Mouse (Mus musculus) lung, embryonic 14.5 days (tissue): ENCODE results near the gene Fads6. TPM values are rescaled to one million over a fixed set of nuclear protein-coding genes. Genes with fewer than 3 reads are reported as not detected.

Experiments
- ATAC-seq: fragments of 200-750 bp; cut with Nextera tagmentation; 2 replicates; pipeline ENCODE4 v1.8.0; 2017; ENCODE audit warnings: mild to moderate bottlenecking, moderate TSS enrichment, moderate library complexity; ENCODE audit not compliant: insufficient read depth
- DNase-seq: peaks from one replicate; pipeline ENCODE4 v3.0.0-alpha.2; 2015
- H3K27ac ChIP-seq: fragments of 300-500 bp; sonication (generic); 2 replicates; pipeline ENCODE4 v1.5.1; 2014; ENCODE audit warnings: low read depth, mild to moderate bottlenecking, moderate library complexity
- H3K27me3 ChIP-seq: fragments of 300-500 bp; sonication (generic); 2 replicates; pipeline ENCODE4 v1.6.1; 2014; ENCODE audit warnings: low read length, control low read depth; ENCODE audit not compliant: insufficient read depth
- H3K36me3 ChIP-seq: fragments of 300-500 bp; sonication (generic); 2 replicates; pipeline ENCODE4 v1.6.1; 2014; ENCODE audit warnings: control low read depth; ENCODE audit not compliant: insufficient read depth
- H3K4me1 ChIP-seq: fragments of 300-500 bp; sonication (generic); 2 replicates; pipeline ENCODE4 v1.6.1; 2014; ENCODE audit warnings: antibody characterized with exemption, control low read depth; ENCODE audit not compliant: insufficient read depth
- H3K4me2 ChIP-seq: fragments of 300-500 bp; sonication (generic); 2 replicates; pipeline ENCODE4 v1.6.1; 2014; ENCODE audit warnings: mild to moderate bottlenecking
- H3K4me3 ChIP-seq: fragments of 300-500 bp; sonication (generic); 2 replicates; pipeline ENCODE4 v1.5.1; 2014; ENCODE audit warnings: low read depth, low read length
- H3K9ac ChIP-seq: fragments of 300-500 bp; sonication (generic); 2 replicates; pipeline ENCODE4 v1.6.1; 2014
- H3K9me3 ChIP-seq: fragments of 300-500 bp; sonication (generic); 2 replicates; pipeline ENCODE4 v1.6.1; 2016; ENCODE audit warnings: low read depth, low read length, control low read depth
- CTCF ChIP-seq: IDR thresholded peaks from 2 replicates; pipeline ENCODE4 v1.5.1; 2016; ENCODE audit warnings: antibody characterized with exemption, low read depth
- WGBS: fragments of 180-500 bp; shearing (Covaris S2); extraction: QIAGEN DNeasy Blood & Tissue Kit; methylation state at CpG from one replicate; pipeline ENCODE4 v1.1.7; 2014; 5-methylcytosine and 5-hydroxymethylcytosine counted together
- polyA plus RNA-seq: library from polyadenylated mRNA; unstranded; fragments of >200 nt; fragmentation: Nextera tagmentation; extraction: Ambion mirVana; gene quantifications from 2 replicates; pipeline ENCODE4 v1.2.1, GENCODE M21; 2014

Fads6 gene
- polyA plus RNA-seq, 1 experiment from 2014 or later, result 0.14 TPM

- H3K27ac ChIP-seq, result no peak overlapping the region
- WGBS, result 12% methylated on average over 6 of the region's 6 CpGs
- no peaks in the 10 kb centered on the region for H3K36me3 ChIP-seq
- no peak overlapping the region for H3K4me3 ChIP-seq
- H3K9me3 ChIP-seq, result no peaks in the 10 kb centered on the region
- no peak for TF ChIP-seq CTCF
- H3K4me1 ChIP-seq, result no peaks in the 10 kb centered on the region
- DNase-seq (peak; percentile 49), ATAC-seq (no peak)
- H3K9ac ChIP-seq, result no peak overlapping the region
- H3K4me2 ChIP-seq, result no peak overlapping the region
- H3K27me3 ChIP-seq, result peaks cover 59% of the 10 kb centered on the region
These were observed 38.7 kb upstream of the Fads6 start for GRCm38 (mm10) chr11:115336115-115336514.

- DNase-seq (no peak), ATAC-seq (no peak)
- 57% methylated on average over 12 of the region's 12 CpGs for WGBS
- H3K4me3 ChIP-seq, result no peak overlapping the region
- TF ChIP-seq CTCF, result no peak
- H3K27ac ChIP-seq, result no peak overlapping the region
- H3K4me1 ChIP-seq, result no peaks in the 10 kb centered on the region
- peaks cover 59% of the 10 kb centered on the region for H3K27me3 ChIP-seq
- H3K36me3 ChIP-seq, result no peaks in the 10 kb centered on the region
- no peak overlapping the region for H3K4me2 ChIP-seq
- no peak overlapping the region for H3K9ac ChIP-seq
- H3K9me3 ChIP-seq, result no peaks in the 10 kb centered on the region
These were observed 37.8 kb upstream of the Fads6 start for GRCm38 (mm10) chr11:115335223-115335622.

DNA sequence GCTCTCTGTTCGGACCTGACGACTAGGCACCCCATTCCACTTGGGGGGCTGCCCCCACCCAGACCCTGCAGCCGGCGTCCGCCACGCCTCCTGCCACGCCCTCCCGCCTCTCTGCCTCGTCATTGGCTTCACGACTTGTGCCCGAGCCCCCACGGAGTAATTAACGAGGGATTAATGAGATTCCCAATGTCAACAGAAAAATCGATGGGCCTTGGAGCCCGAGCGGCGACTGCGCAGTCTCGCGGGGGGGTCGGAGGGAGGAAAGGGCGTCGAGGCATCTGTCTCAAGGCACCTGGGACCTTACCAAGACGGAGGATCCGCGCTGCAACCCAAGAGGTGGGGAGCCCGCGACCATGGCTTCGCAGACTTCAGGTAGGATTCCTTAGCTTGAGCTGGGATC, 37.1 kb upstream of the Fads6 start, which contains the start of gene Otop3:
TSS of gene Otop3 (plus strand) at position 201 of the 400 bp plus-strand sequence.
- DNase-seq (no peak), ATAC-seq (no peak)
- Histone ChIP-seq H3K9me3 (no peaks in the 10 kb centered on the region), H3K4me2 (peak within 1 kb of the TSS; percentile 18; the same call in 1 of the 2 replicates), H3K27me3 (peaks cover 61% of the 10 kb centered on the region), H3K4me1 (no peaks in the 10 kb centered on the region), H3K36me3 (no peaks in the 10 kb centered on the region), H3K27ac (no peak within 1 kb of the TSS), H3K9ac (no peak within 1 kb of the TSS), H3K4me3 (no peak within 1 kb of the TSS)
- 4% methylated on average over 29 of the region's 29 CpGs for WGBS
- no peak for TF ChIP-seq CTCF

GRCm38 (mm10) chr11:115329339-115329738, 31.9 kb upstream of the Fads6 start:
- Histone ChIP-seq H3K4me3 (no peak overlapping the region), H3K27ac (no peak overlapping the region), H3K27me3 (peaks cover 34% of the 10 kb centered on the region), H3K4me2 (no peak overlapping the region), H3K9ac (no peak overlapping the region), H3K9me3 (no peaks in the 10 kb centered on the region), H3K36me3 (no peaks in the 10 kb centered on the region), H3K4me1 (no peaks in the 10 kb centered on the region)
- DNase-seq (no peak), ATAC-seq (no peak)
- 0 out of 2 replicates have a peak, but pooled peaks have one; percentile 21 for TF ChIP-seq CTCF
- WGBS, result 75% methylated on average over 15 of the region's 15 CpGs

GRCm38 (mm10) chr11:115326730-115327129, 29.3 kb upstream of the Fads6 start:
- H3K4me1 ChIP-seq, result no peaks in the 10 kb centered on the region
- TF ChIP-seq CTCF, result no peak
- H3K36me3 ChIP-seq, result no peaks in the 10 kb centered on the region
- 57% methylated on average over 7 of the region's 7 CpGs for WGBS
- no peak overlapping the region for H3K4me2 ChIP-seq
- H3K9me3 ChIP-seq, result no peaks in the 10 kb centered on the region
- no peak overlapping the region for H3K4me3 ChIP-seq
- H3K27me3 ChIP-seq, result peaks cover 37% of the 10 kb centered on the region
- no peak for ATAC-seq
- H3K9ac ChIP-seq, result no peak overlapping the region
- no peak for DNase-seq
- H3K27ac ChIP-seq, result no peak overlapping the region

GRCm38 (mm10) chr11:115323354-115323753, 25.9 kb upstream of the Fads6 start:
- H3K27me3 ChIP-seq, result peaks cover 65% of the 10 kb centered on the region
- no peak for TF ChIP-seq CTCF
- no peak overlapping the region for H3K4me2 ChIP-seq
- no peak overlapping the region for H3K4me3 ChIP-seq
- no peaks in the 10 kb centered on the region for H3K36me3 ChIP-seq
- 12% methylated on average over 32 of the region's 32 CpGs for WGBS
- no peaks in the 10 kb centered on the region for H3K4me1 ChIP-seq
- H3K9ac ChIP-seq, result no peak overlapping the region
- H3K9me3 ChIP-seq, result no peaks in the 10 kb centered on the region
- ATAC-seq (no peak), DNase-seq (no peak)
- H3K27ac ChIP-seq, result no peak overlapping the region

GRCm38 (mm10) chr11:115321906-115322693, 24.6 kb upstream of the Fads6 start, which contains the start of gene Ush1g:
TSS of gene Ush1g (minus strand) at chr11:115322041.
- Histone ChIP-seq H3K4me3 (no peak within 1 kb of the TSS), H3K4me1 (no peaks in the 10 kb centered on the region), H3K9me3 (no peaks in the 10 kb centered on the region), H3K4me2 (no peak within 1 kb of the TSS; the same call in 1 of the 2 replicates), H3K27ac (no peak within 1 kb of the TSS), H3K36me3 (no peaks in the 10 kb centered on the region), H3K27me3 (peaks cover 78% of the 10 kb centered on the region), H3K9ac (no peak within 1 kb of the TSS)
- peak; percentile 66; the same call in 1 of the 2 replicates for ATAC-seq
- peak; percentile 97 for TF ChIP-seq CTCF
- 5% methylated on average over 35 of the region's 35 CpGs for WGBS
- DNase-seq, result peak; percentile 78
